Mouse (Mus musculus): ENCODE results near the gene Blm. TPM values are rescaled to one million over a fixed set of nuclear protein-coding genes. Genes with fewer than 3 reads are reported as not detected.

Gene Blm
- polyA plus RNA-seq, 1 experiment, result 0.98 TPM

GRCm38 (mm10) chr7:80414303-80414855 lies 120.5 kb downstream of the Blm start:
- DNase-seq (ENCODE audit: low read depth, low spot score), result no peak
- 79% methylated on average over 7 of the region's 7 CpGs for WGBS

DNA sequence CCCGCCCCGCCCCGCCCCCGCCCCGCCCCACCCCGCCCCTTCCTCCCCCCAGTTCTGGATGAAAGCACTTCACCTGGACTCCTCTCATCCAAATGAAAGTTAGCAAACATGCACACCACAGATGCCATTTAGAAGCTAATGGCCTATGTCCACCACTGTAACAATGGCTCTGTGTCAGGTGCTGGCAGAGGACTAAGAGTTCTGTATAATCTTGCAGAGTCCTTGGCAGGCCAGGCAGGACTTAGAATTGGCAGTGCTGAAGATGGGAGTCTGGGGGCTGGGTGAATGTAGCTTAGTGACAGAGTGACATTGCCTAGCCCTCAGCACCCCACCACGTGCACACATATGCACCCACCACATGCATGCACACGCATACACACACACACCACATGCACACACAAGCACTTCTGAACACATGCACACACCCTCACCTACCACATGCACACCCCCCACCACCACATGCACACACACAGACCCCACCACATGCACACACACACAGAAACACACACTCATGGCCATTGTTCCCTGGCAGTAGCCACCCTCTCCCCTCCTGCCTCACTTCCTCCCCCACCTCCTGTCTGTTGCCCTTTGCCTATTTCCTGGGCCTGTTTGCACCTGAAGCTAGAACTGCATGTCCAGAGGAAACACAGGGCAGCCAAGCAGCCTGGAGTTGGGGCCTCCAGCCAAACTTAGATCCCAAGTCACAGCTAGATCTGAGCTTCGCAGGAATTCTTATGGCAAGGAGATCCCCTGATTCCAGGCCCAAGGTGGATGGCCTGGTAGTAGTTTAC lies 121.2 kb downstream of the Blm start:
- no peak for DNase-seq (ENCODE audit: low read depth, low spot score)
- 66% methylated on average over 9 of the region's 9 CpGs for WGBS

GRCm38 (mm10) chr7:80412781-80413180 lies 122.1 kb downstream of the Blm start:
- 80% methylated on average over 5 of the region's 5 CpGs for WGBS
- DNase-seq (ENCODE audit: low read depth, low spot score), result no peak

- no peak for DNase-seq (ENCODE audit: low read depth, low spot score)
- 79% methylated on average over 10 of the region's 10 CpGs for WGBS
These were observed 122.6 kb downstream of the Blm start for GRCm38 (mm10) chr7:80412279-80412678.

DNA sequence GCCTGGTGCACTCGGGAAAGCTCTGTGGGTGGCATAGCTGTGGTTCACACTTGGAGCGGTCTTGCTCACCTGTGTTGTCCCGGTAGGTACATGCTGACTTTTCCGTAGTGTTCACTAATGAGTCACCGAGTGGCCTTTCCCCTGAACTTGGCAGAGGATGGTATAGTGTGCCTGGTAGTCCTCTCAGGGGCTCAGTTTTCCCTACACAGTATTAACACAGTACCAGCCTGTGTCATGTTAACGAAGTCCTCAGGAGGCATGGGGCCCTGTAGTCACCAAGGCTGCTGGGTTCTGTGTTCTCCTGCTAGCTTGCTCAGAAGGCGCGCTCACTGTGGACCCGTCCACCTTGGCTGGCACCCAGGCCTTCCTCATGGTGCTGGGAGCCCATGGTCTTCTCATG lies 124.5 kb downstream of the Blm start:
- DNase-seq (ENCODE audit: low read depth, low spot score), result no peak
- 84% methylated on average over 9 of the region's 9 CpGs for WGBS

GRCm38 (mm10) chr7:80407712-80408111 lies 127.2 kb downstream of the Blm start:
- 31% methylated on average over 9 of the region's 9 CpGs for WGBS
- no peak for DNase-seq (ENCODE audit: low read depth, low spot score)

DNA sequence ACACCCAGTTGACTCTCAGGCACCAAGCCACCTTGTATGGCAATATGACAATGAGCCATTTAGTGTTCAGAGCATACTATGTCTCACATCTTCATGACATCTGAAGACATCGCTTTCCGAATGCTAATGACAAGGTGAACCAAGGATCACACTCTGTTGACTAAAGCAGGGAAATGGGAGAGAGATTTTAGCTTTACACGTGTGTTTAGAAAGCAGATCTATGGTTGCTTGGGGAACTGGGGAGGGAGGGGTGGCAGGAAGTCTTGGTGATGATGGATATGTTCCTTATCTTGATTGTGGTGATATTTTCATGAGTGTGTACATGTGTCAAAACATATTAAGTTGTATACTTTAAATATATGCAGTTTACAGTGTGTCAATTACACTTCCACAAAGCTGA lies 128.7 kb downstream of the Blm start:
- WGBS, result 89% methylated on average over 3 of the region's 3 CpGs
- no peak for DNase-seq (ENCODE audit: low read depth, low spot score)

DNA sequence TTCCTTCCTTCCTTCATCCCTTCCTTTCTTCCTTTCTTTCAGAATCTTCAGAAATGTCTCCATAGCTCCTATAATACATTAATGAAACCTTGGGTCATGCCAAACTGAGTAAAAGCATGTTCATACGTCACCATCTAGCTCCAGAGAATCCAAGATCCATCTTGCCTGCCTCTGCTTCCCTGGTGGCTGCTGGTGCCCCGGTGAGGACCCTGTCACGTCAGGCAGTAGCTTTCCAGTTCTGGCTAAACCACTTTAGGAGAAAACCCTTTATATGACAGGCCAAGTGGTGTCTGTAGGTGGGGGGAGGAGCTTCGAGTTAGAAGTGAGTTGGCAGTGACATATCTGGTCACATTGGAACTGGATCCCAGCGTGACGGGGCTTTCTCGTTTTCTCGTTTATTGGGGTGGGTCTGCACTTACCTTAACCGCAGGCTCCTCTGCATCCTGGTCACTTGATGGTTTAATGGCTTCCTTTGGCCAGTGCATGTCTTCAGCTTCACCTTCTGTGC lies 129.7 kb downstream of the Blm start, which contains the start of gene Furin:
Furin (minus strand) TSS at position 249 of the 508 bp plus-strand sequence.
- DNase-seq (ENCODE audit: low read depth, low spot score), result no peak
- WGBS, result 73% methylated on average over 9 of the region's 9 CpGs

Other genes with a start within 250 kb of the Blm start
- 33.7 and 34.6 TPM in 2 replicates for gene Prc1, start 240.7 kb downstream of the Blm start, polyA plus RNA-seq (2012; rRNA removed)
- gene Rccd1, start 210.7 kb downstream of the Blm start, polyA plus RNA-seq (2012; rRNA removed), result 7.8 and 8.9 TPM in 2 replicates
- gene Unc45a, start 194.1 kb downstream of the Blm start, polyA plus RNA-seq (2012; rRNA removed), result 44.8 and 64.9 TPM in 2 replicates
- 32.5 and 42.0 TPM in 2 replicates for gene Hddc3, start 192.0 kb downstream of the Blm start, polyA plus RNA-seq (2012; rRNA removed)
- 13.8 and 25.9 TPM in 2 replicates for gene Man2a2, start 163.7 kb downstream of the Blm start, polyA plus RNA-seq (2012; rRNA removed)
- 12.1 and 17.1 TPM in 2 replicates for gene Fes, start 147.2 kb downstream of the Blm start, polyA plus RNA-seq (2012; rRNA removed)
- 42.5 and 62.9 TPM in 2 replicates for gene Furin, start 129.7 kb downstream of the Blm start, polyA plus RNA-seq (2012; rRNA removed)
- 7.2 and 9.3 TPM in 2 replicates for gene Crtc3, start 153.8 kb upstream of the Blm start, polyA plus RNA-seq (2012; rRNA removed)